ENCODE assay signal across 8 mouse cellular contexts in the genomic region with DNA sequence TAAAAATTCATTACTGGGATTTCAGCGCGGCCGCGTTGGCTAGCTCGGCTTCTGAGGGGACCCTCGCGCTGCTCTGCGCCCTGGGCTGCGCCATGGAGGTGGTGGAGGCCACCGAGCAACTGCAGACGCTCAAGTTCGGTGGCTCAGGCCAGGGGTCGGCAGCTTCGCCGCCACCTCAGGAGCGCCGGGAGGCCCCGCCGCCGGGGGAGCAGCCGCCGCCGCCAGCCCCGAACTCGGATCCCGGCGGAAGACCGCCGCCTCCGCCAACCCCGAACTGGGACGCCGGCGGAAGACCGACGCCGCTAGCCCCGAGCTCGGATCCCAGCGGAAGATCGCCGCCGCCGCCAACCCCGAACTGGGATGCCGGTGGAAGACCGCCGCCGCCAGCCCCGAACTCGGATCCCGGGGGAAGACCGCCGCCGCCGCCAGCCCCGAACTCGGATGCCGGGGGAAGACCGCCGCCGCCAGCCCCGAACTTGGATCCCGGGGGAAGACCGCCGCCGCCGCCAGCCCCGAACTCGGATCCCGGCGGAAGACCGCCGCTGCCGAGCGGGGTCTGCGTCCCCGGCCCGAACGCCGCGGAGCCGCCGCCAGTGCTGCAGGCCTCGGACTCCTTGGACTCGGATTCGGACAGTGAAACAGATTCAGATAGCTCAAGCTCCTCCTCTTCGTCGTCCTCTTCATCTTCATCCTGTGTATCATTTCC. TPM values are rescaled to one million over a fixed set of nuclear protein-coding genes. Genes with fewer than 3 reads are reported as not detected.
DNase-seq lines count a peak whose midpoint lies in the region; ATAC-seq lines count a peak whose summit lies in the region.

No protein-coding gene starts in this region.

- peak overlapping the region; percentile 75 for H3K4me3 ChIP-seq in embryonic facial prominence, embryonic 10.5 days
- peak overlapping the region; percentile 74 for H3K4me3 ChIP-seq in heart, embryonic 15.5 days
- H3K4me3 ChIP-seq in stomach, embryonic 16.5 days (replicated peaks; ENCODE audit: low read length) = peak overlapping the region; percentile 64

- H3K4me1 ChIP-seq in embryonic facial prominence, embryonic 10.5 days = 0 out of 2 replicates have a peak, but pooled peaks cover 4% of the 10 kb centered on the region
- no peaks in the 10 kb centered on the region for H3K4me1 ChIP-seq in heart, embryonic 15.5 days (replicated peaks)
- no peaks in the 10 kb centered on the region for H3K4me1 ChIP-seq in stomach, embryonic 16.5 days (ENCODE audit: control insufficient read depth, insufficient read depth, low read length)

- peak overlapping the region; percentile 75 for H3K9ac ChIP-seq in heart, embryonic 15.5 days
- peak overlapping the region; percentile 83 for H3K9ac ChIP-seq in stomach, embryonic 16.5 days (ENCODE audit: low read length)

- no peaks in the 10 kb centered on the region for H3K9me3 ChIP-seq in embryonic facial prominence, embryonic 10.5 days
- H3K9me3 ChIP-seq in heart, embryonic 15.5 days (replicated peaks) = no peaks in the 10 kb centered on the region
- no peaks in the 10 kb centered on the region for H3K9me3 ChIP-seq in stomach, embryonic 16.5 days (replicated peaks; ENCODE audit: control insufficient read depth, low read length)

- peaks cover 11% of the 10 kb centered on the region; the same call in 1 of the 2 replicates for H3K27me3 ChIP-seq in embryonic facial prominence, embryonic 10.5 days (replicated peaks; ENCODE audit: low read depth, poor library complexity, severe bottlenecking)
- no peaks in the 10 kb centered on the region for H3K27me3 ChIP-seq in heart, embryonic 15.5 days
- no peaks in the 10 kb centered on the region for H3K27me3 ChIP-seq in stomach, embryonic 16.5 days (ENCODE audit: control insufficient read depth, insufficient read depth, low read length)

- no peak for DNase-seq in frontal cortex, adult 2 months (ENCODE audit: extremely low spot score in 1 of 2, low spot score in 1 of 2)
- DNase-seq in adrenal gland, postnatal 10 days = peak; percentile 50
- peak; percentile 61 for DNase-seq in embryonic facial prominence, embryonic 10.5 days (ENCODE audit: low spot score)
- peak; percentile 8 to 18 for DNase-seq in layer of hippocampus, postnatal 36 days

- WGBS in embryonic facial prominence, embryonic 10.5 days = 2% methylated on average over 89 of the region's 89 CpGs
- WGBS in heart, embryonic 15.5 days = 1% methylated on average over 84 of the region's 89 CpGs
- WGBS in stomach, embryonic 16.5 days = 2% methylated on average over 89 of the region's 89 CpGs

- H3K27ac ChIP-seq in embryonic facial prominence, embryonic 10.5 days (replicated peaks) = peak overlapping the region; percentile 83
- H3K27ac ChIP-seq in heart, embryonic 15.5 days = no peak overlapping the region
- no peak overlapping the region for H3K27ac ChIP-seq in stomach, embryonic 16.5 days (ENCODE audit: low read length)

- no peaks in the 10 kb centered on the region for H3K36me3 ChIP-seq in embryonic facial prominence, embryonic 10.5 days (replicated peaks)
- no peaks in the 10 kb centered on the region for H3K36me3 ChIP-seq in heart, embryonic 15.5 days
- no peaks in the 10 kb centered on the region for H3K36me3 ChIP-seq in stomach, embryonic 16.5 days (ENCODE audit: control insufficient read depth, insufficient read depth, low read length)

- H3K4me2 ChIP-seq in heart, embryonic 15.5 days = peak overlapping the region; percentile 92
- H3K4me2 ChIP-seq in stomach, embryonic 16.5 days (ENCODE audit: low read depth, low read length) = peak overlapping the region; percentile 79

- peak; percentile 64 for ATAC-seq in frontal cortex, adult (ENCODE audit: low TSS enrichment)
- no peak for ATAC-seq in heart, embryonic 15.5 days (replicated peaks; ENCODE audit: insufficient number of reproducible peaks, insufficient read depth, low FRiP score, low read depth)
- ATAC-seq in megakaryocyte progenitor cell, adult 5-6 weeks (replicated peaks; ENCODE audit: poor library complexity) = peak; percentile 44
- no peak for ATAC-seq in stomach, embryonic 16.5 days (ENCODE audit: insufficient read depth, low FRiP score)

RNA-seq across cellular contexts. Expression of gene Pnpla8, which starts 0.6 kb away (rescaled TPM):
- polyA plus RNA-seq in frontal cortex, adult 2 months (2012; rRNA removed) = 80.9 and 82.7 TPM in 2 replicates
- total RNA-seq in adrenal gland, postnatal 10 days (2021) = 100 to 1,000 TPM; 131 to 144 TPM
- 46.4 and 47.0 TPM in 2 replicates for polyA plus RNA-seq in embryonic facial prominence, embryonic 10.5 days (2016; fragmentation: Nextera tagmentation; extraction: Ambion mirVana)
- polyA plus RNA-seq in heart, embryonic 15.5 days (2015; fragmentation: Nextera tagmentation; extraction: Ambion mirVana) = 61.2 and 70.4 TPM in 2 replicates
- total RNA-seq in layer of hippocampus, postnatal 36 days (2021) = 100 to 1,000 TPM; 117 to 127 TPM
- total RNA-seq in megakaryocyte progenitor cell, adult 5-6 weeks (2015) = 33.1 and 39.6 TPM in 2 replicates
- total RNA-seq in megakaryocyte progenitor cell, adult 5-6 weeks (2017) = 32.2 and 35.9 TPM in 2 replicates
- 59.2 and 60.5 TPM in 2 replicates for polyA plus RNA-seq in stomach, embryonic 16.5 days (2015; fragmentation: Nextera tagmentation; extraction: Ambion mirVana)

RNA-seq across cellular contexts. Expression of gene Dnajb9, which starts 11.7 kb away (rescaled TPM):
- polyA plus RNA-seq in frontal cortex, adult 2 months (2012; rRNA removed) = 28.5 and 29.1 TPM in 2 replicates
- total RNA-seq in adrenal gland, postnatal 10 days (2021) = 10 to 100 TPM; 27.0 to 41.1 TPM
- 16.0 and 16.8 TPM in 2 replicates for polyA plus RNA-seq in embryonic facial prominence, embryonic 10.5 days (2016; fragmentation: Nextera tagmentation; extraction: Ambion mirVana)
- 20.1 and 22.8 TPM in 2 replicates for polyA plus RNA-seq in heart, embryonic 15.5 days (2015; fragmentation: Nextera tagmentation; extraction: Ambion mirVana)
- 10 to 100 TPM; 36.9 to 39.1 TPM for total RNA-seq in layer of hippocampus, postnatal 36 days (2021)
- total RNA-seq in megakaryocyte progenitor cell, adult 5-6 weeks (2015) = 86.3 and 110 TPM in 2 replicates
- 55.5 and 60.6 TPM in 2 replicates for total RNA-seq in megakaryocyte progenitor cell, adult 5-6 weeks (2017)
- polyA plus RNA-seq in stomach, embryonic 16.5 days (2015; fragmentation: Nextera tagmentation; extraction: Ambion mirVana) = 23.1 and 24.6 TPM in 2 replicates

Comparison
In these comparisons a context has a peak if more than half of its experiments do, and no peak if none do; other contexts are left out.
1. ATAC-seq: peak in frontal cortex, adult (single experiment) and megakaryocyte progenitor cell, adult 5-6 weeks (single experiment); none in heart, embryonic 15.5 days (single experiment) and stomach, embryonic 16.5 days (single experiment).
2. DNase-seq: peak in adrenal gland, postnatal 10 days (single experiment), embryonic facial prominence, embryonic 10.5 days (single experiment) and layer of hippocampus, postnatal 36 days (2 of 2); none in frontal cortex, adult 2 months (0 of 2).
3. Peak in every context shown above with its lines, with median percentiles within 50 percentile points of each other: H3K4me3 ChIP-seq.